Mouse (Mus musculus) left cerebral cortex, adult 6 months (tissue): Measurements from ENCODE around the gene Noct. TPM values are rescaled to one million over a fixed set of nuclear protein-coding genes. Genes with fewer than 3 reads are reported as not detected.

Experiments
- long read RNA-seq, 2 experiments: library from polyadenylated mRNA; unstranded; transcript quantifications; one replicate each; pipeline ENCODE4 v2.0.0; 2019 to 2020
- polyA plus RNA-seq: library from polyadenylated mRNA; unstranded; fragments of <200 nt; fragmentation: Nextera tagmentation; gene quantifications from 2 replicates; pipeline ENCODE4 v1.2.3, GENCODE M21; 2021

Gene Noct
- 6.1 and 22.3 TPM in 2 replicates for polyA plus RNA-seq
- long read RNA-seq, experiment 1, full-length matches to known transcripts, result 168 of 180 reads
- long read RNA-seq, experiment 1, partial matches to known transcripts, result 0 of 180 reads
- long read RNA-seq, experiment 1, other reads (novel, unspliced or antisense), result 12 of 180 reads
- long read RNA-seq, experiment 2, full-length matches to known transcripts, result 10 of 16 reads
- long read RNA-seq, experiment 2, partial matches to known transcripts, result 0 of 16 reads
- long read RNA-seq, experiment 2, other reads (novel, unspliced or antisense), result 6 of 16 reads

GRCm38 (mm10) chr3:51224363-51225225, at the start of gene Noct:
Gene Noct, plus strand, starts transcription at chr3:51224447.

Other genes with a start within 250 kb of the Noct start
- gene Elf2, start 116.2 kb downstream of the Noct start, polyA plus RNA-seq, result 16.5 and 18.2 TPM in 2 replicates
- gene Mgarp, start 172.3 kb downstream of the Noct start, polyA plus RNA-seq, result 0.16 and 0.24 TPM in 2 replicates
- 1,638 and 2,123 TPM in 2 replicates for gene Ndufc1, start 184.5 kb downstream of the Noct start, polyA plus RNA-seq
- gene Naa15, start 190.7 kb downstream of the Noct start, polyA plus RNA-seq, result 7.7 and 11.5 TPM in 2 replicates